Mouse (Mus musculus) heart, embryonic 14.5 days (tissue): ENCODE measurements around the gene Lrcol1. TPM values are rescaled to one million over a fixed set of nuclear protein-coding genes. Genes with fewer than 3 reads are reported as not detected.

ENCODE experiments used
- ATAC-seq: fragments of 200-750 bp; cut with Nextera tagmentation; 2 replicates; pipeline ENCODE4 v1.8.0; 2017; ENCODE audit warnings: low read depth, moderate TSS enrichment; ENCODE audit not compliant: insufficient number of reproducible peaks, insufficient read depth, low FRiP score
- H3K27ac ChIP-seq, 2 experiments: fragments of 200-500 bp in 1 of 2; fragments of 300-500 bp in 1 of 2; sonication (generic) in 1 of 2; replicated peaks in 1 of 2; 2 replicates each; pipeline ENCODE4 v1.5.1; 2012 to 2014; ENCODE audit warnings: low read depth in 2 of 2, low read length in 2 of 2, control low read depth in 1 of 2, mild to moderate bottlenecking in 1 of 2, mixed read lengths in 1 of 2; ENCODE audit not compliant: control insufficient read depth in 1 of 2, insufficient read depth in 1 of 2
- H3K27me3 ChIP-seq: fragments of 300-500 bp; sonication (generic); 2 replicates; pipeline ENCODE4 v1.6.1; 2014; ENCODE audit warnings: mild to moderate bottlenecking, low read length, control low read depth; ENCODE audit not compliant: control insufficient read depth, insufficient read depth
- H3K36me3 ChIP-seq: fragments of 300-500 bp; sonication (generic); 2 replicates; pipeline ENCODE4 v1.6.1; 2014; ENCODE audit warnings: mild to moderate bottlenecking, control low read depth, low read length, mixed read lengths; ENCODE audit not compliant: control insufficient read depth, insufficient read depth
- H3K4me1 ChIP-seq, 2 experiments: fragments of 200-500 bp in 1 of 2; fragments of 300-500 bp in 1 of 2; sonication (generic) in 1 of 2; 2 replicates each; pipeline ENCODE4 v1.6.1; 2012 to 2014; ENCODE audit warnings: low read length in 2 of 2, control low read depth in 1 of 2, mixed read lengths in 1 of 2; ENCODE audit not compliant: control insufficient read depth in 2 of 2, insufficient read depth in 2 of 2
- H3K4me2 ChIP-seq: fragments of 300-500 bp; sonication (generic); 2 replicates; pipeline ENCODE4 v1.6.1; 2014; ENCODE audit warnings: mild to moderate bottlenecking, low read length
- H3K4me3 ChIP-seq, 2 experiments: fragments of 200-500 bp in 1 of 2; fragments of 300-500 bp in 1 of 2; sonication (generic) in 1 of 2; 2 replicates each; pipeline ENCODE4 v1.5.1; 2012 to 2014; ENCODE audit warnings: low read length in 2 of 2, mild to moderate bottlenecking in 2 of 2, control low read depth in 1 of 2, low read depth in 1 of 2, moderate library complexity in 1 of 2; ENCODE audit not compliant: control insufficient read depth in 1 of 2, insufficient read depth in 1 of 2
- H3K9ac ChIP-seq: fragments of 300-500 bp; sonication (generic); 2 replicates; pipeline ENCODE4 v1.6.1; 2014; ENCODE audit warnings: mild to moderate bottlenecking, low read length
- H3K9me3 ChIP-seq: fragments of 300-500 bp; sonication (generic); 2 replicates; pipeline ENCODE4 v1.6.1; 2016; ENCODE audit warnings: low read length, control low read depth; ENCODE audit not compliant: control insufficient read depth
- WGBS: fragments of 180-500 bp; shearing (Covaris S2); extraction: QIAGEN DNeasy Blood & Tissue Kit; methylation state at CpG from one replicate; pipeline ENCODE4 v1.1.7; 2014; 5-methylcytosine and 5-hydroxymethylcytosine counted together
- polyA plus RNA-seq: library from polyadenylated mRNA; unstranded; fragments of >200 nt; fragmentation: Nextera tagmentation; extraction: Ambion mirVana; gene quantifications from 2 replicates; pipeline ENCODE4 v1.2.1, GENCODE M21; 2014

Gene Lrcol1
- polyA plus RNA-seq, 1 experiment from 2014 or later: not detected

DNA sequence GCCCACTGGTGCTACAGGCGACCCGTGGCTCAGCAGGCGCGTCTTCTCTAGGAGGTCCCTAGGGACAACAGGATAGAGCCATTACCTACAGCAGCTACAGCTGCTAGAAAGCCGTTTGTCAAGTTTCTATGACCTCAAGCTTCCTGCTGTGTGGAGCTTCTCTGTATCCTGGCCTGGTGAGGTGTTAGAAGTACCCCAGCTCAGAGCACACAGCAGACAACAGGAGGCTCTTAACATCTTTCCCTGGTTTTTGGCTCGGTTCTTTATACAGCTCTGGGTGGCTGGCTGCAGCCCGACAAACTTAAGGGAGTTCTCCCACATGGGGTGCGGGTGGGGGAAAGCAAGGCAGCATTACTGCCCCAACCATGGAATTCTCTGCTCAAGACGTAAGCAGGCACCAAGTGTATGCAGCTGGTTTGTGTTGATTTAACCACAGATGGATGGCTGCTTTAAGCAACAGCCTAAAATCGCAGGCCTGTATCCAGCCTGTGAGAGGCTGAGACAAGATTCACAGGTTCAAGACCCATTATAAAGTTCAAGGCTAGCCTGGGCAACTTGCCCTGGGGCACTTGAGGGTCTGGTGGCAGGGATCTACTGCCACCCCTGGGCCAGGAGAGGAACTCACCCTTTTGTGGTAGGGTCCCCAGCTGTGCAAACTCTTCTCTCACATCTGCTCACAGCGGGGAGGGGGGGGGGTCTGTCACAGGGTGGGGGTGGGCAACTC is 19.5 kb downstream of the Lrcol1 start:
- Histone ChIP-seq H3K4me3 (peak overlapping the region; percentile 51 to 57), H3K4me2 (peak overlapping the region; percentile 94), H3K9ac (peak overlapping the region; percentile 82), H3K9me3 (peaks cover 3% of the 10 kb centered on the region; the same call in 1 of the 2 replicates), H3K36me3 (peaks cover 13% of the 10 kb centered on the region), H3K4me1 (peaks cover 0 to 7% of the 10 kb centered on the region in 2 experiments; a peak in 2 of 4 replicates), H3K27ac (no peak overlapping the region), H3K27me3 (no peaks in the 10 kb centered on the region; the same call in 1 of the 2 replicates)
- 41% methylated on average over 11 of the region's 11 CpGs for WGBS
- no peak for ATAC-seq

DNA sequence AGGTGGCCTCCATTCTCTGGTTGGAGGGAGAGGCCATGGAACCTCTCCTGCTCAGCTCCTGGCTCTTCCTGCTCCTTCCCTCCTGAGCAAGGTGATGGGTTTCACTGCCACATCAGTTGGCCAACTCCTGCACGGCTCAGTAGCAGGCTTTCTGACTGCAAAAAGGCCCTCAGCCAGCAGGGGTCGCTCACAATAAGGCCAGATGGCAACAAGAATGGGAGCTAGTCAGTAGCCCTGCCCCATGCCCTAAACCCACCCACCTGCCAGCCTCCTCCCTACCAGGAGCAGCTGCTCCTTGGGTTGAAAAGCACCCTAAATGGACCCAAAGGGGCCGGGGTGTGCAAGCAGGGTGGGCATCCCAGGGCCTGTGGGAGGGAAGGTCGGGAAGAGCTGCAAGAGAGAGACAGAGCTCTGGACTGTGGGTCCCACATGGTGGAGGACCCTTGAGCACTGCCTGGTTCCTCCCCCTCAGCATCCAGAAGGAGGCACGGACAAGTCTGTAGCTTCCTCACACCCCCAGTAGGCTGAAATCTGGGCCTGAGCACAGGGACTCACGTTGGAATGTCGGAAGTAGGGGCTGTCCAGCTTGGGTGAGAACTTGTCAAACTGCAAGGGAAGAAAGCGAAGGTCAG is 32.4 kb downstream of the Lrcol1 start:
- no peaks in the 10 kb centered on the region for H3K4me1 ChIP-seq
- no peak overlapping the region for H3K9ac ChIP-seq
- peaks cover 56% of the 10 kb centered on the region for H3K36me3 ChIP-seq
- WGBS: 59% methylated on average over 8 of the region's 8 CpGs
- no peak overlapping the region for H3K4me3 ChIP-seq
- H3K27me3 ChIP-seq: no peaks in the 10 kb centered on the region
- no peak for ATAC-seq
- H3K9me3 ChIP-seq: no peaks in the 10 kb centered on the region
- H3K4me2 ChIP-seq: no peak overlapping the region
- H3K27ac ChIP-seq: no peak overlapping the region

DNA sequence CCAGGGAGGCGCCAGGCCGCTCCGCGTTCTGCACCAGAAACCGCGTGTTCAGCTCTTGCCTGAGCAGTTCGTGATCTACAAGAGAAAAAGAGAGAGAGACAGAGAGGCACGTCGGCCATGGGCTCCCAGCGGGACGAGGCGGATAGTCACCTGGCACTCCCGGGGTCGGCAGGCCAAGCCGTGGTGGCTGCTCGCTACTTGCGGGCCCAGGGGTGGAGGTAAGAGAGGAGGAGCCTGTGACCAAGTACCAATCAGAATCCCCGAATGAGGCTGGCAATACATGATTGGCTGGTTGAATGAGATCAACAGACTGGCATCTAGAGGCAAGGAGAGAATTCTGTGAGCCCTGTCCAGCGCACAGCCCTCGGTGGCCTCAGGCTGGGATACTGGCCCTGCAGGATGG is 33.7 kb downstream of the Lrcol1 start:
- Histone ChIP-seq H3K27me3 (no peaks in the 10 kb centered on the region), H3K4me3 (no peak overlapping the region), H3K4me1 (no peaks in the 10 kb centered on the region), H3K9me3 (no peaks in the 10 kb centered on the region), H3K9ac (no peak overlapping the region), H3K4me2 (no peak overlapping the region), H3K36me3 (peaks cover 54% of the 10 kb centered on the region), H3K27ac (no peak overlapping the region)
- ATAC-seq: peak; percentile 52; the same call in 1 of the 2 replicates
- WGBS: 35% methylated on average over 20 of the region's 20 CpGs

DNA sequence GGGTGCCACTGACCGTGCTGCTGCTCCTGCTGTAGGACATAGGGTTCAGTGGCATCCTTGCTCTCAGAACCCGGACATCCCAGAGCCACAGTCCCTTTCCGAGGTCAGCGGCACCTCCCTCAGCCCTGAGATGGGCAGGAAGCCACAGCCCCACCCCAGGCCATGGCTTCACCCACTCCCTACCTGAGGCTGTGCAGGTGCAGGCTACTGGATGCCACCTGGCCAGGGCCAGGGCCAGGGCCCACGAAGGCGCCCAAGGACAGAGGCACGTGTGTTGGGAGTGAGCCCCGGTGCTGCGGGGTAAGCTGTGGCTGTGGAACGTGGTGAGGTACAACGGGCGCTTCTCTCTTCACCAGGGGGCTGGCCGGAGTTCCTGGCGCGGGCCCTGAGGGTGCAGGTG is 34.6 kb downstream of the Lrcol1 start:
- H3K9ac ChIP-seq: no peak overlapping the region
- H3K27ac ChIP-seq: no peak overlapping the region
- no peaks in the 10 kb centered on the region for H3K4me1 ChIP-seq
- WGBS: 88% methylated on average over 15 of the region's 15 CpGs
- no peak for ATAC-seq
- peaks cover 46% of the 10 kb centered on the region for H3K36me3 ChIP-seq
- no peak overlapping the region for H3K4me3 ChIP-seq
- no peak overlapping the region for H3K4me2 ChIP-seq
- H3K27me3 ChIP-seq: no peaks in the 10 kb centered on the region
- H3K9me3 ChIP-seq: no peaks in the 10 kb centered on the region

DNA sequence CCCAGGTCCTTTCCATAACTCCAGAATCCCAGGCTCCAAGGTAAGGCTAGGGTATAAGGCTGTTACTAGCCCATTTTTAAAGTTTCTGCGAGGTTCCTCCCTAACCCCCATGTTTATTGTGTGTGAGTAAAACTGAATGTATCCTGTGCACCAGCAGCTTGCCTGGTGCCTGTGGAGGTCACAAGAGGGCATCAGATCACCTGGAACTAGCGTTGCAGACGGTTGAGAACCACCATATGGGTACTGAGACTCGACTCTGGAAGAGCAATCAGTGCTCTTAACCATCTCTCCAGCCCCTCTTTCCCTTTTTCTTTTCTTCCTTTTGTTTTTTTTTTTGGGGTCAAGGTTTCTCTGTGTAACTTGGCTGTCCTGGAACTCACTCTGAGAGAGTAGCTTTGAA is 35.3 kb downstream of the Lrcol1 start:
- H3K27ac ChIP-seq: no peak overlapping the region
- ATAC-seq: no peak
- no peak overlapping the region for H3K4me2 ChIP-seq
- peaks cover 41% of the 10 kb centered on the region for H3K36me3 ChIP-seq
- no peak overlapping the region for H3K9ac ChIP-seq
- H3K27me3 ChIP-seq: no peaks in the 10 kb centered on the region
- no peaks in the 10 kb centered on the region for H3K4me1 ChIP-seq
- no peaks in the 10 kb centered on the region for H3K9me3 ChIP-seq
- H3K4me3 ChIP-seq: no peak overlapping the region
- WGBS: 84% methylated on average over 4 of the region's 4 CpGs

DNA sequence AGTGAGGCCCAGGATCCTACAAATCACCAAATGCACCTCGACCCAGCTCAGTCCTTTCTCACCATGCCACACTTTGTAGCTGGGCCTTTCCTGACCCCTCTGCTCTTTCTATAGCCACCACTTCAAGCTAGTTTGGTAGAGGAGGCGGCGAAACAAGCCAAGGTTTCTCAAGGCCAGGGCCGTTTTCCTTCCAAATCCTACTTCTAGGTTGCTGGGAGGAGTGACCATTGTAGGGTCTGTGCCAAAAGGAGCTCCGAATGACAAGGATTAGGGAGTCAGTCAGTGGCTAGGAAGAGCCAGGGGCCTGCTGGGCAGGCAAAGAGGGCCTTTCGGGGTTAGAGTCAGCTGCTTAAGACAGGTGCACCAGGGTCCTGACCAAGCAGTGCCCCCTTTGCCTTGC is 40.0 kb downstream of the Lrcol1 start:
- no peak overlapping the region for H3K4me2 ChIP-seq
- no peak overlapping the region for H3K4me3 ChIP-seq
- H3K9ac ChIP-seq: no peak overlapping the region
- peaks cover 2% of the 10 kb centered on the region; the same call in 1 of the 2 replicates for H3K36me3 ChIP-seq
- no peak for ATAC-seq
- WGBS: 81% methylated on average over 6 of the region's 6 CpGs
- H3K4me1 ChIP-seq: peaks cover 5 to 14% of the 10 kb centered on the region in 2 experiments
- H3K9me3 ChIP-seq: no peaks in the 10 kb centered on the region
- H3K27ac ChIP-seq: no peak overlapping the region
- H3K27me3 ChIP-seq: no peaks in the 10 kb centered on the region

DNA sequence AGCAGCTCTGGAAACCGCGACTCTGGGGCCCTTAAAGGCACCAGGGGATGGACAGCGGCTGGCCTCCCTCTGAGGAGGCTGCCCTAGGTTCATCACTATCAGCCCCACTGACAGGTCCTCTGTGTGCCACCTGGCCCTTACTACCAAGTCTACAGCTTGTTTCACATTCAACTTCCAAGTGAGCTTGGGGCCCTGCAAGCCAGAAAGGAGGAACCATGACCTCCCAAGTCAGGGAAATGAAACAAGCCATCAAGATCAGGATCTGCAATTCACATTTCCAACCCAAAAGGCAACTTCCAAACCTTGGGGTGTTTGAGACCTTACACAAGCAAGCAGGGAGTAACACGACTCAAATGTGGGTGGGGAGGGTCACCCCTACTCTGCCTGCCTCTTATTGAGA is 40.7 kb downstream of the Lrcol1 start:
- WGBS: 46% methylated on average over 4 of the region's 4 CpGs
- no peaks in the 10 kb centered on the region for H3K36me3 ChIP-seq
- H3K4me1 ChIP-seq: peaks cover 9 to 22% of the 10 kb centered on the region in 2 experiments
- H3K27me3 ChIP-seq: no peaks in the 10 kb centered on the region
- H3K9me3 ChIP-seq: no peaks in the 10 kb centered on the region
- no peak overlapping the region for H3K4me3 ChIP-seq
- no peak for ATAC-seq
- H3K27ac ChIP-seq: no peak overlapping the region
- H3K9ac ChIP-seq: no peak overlapping the region
- H3K4me2 ChIP-seq: 0 out of 2 replicates have a peak overlapping the region, but pooled peaks have one; percentile 3
